Mouse (Mus musculus): ENCODE results near the gene Sapcd2.
"Not testable (repeated sequence)": the region's sequence is repeated elsewhere in the genome, so short reads cannot be mapped to it uniquely, and the experiment has no call there.

Gene Sapcd2

GRCm38 (mm10) chr2:25372644-25373391 lies 697 bp downstream of the Sapcd2 start:
- DNase-seq (ENCODE audit: low read depth), result no peak

GRCm38 (mm10) chr2:25373431-25373830 lies 1.3 kb downstream of the Sapcd2 start:
- no peak for DNase-seq (ENCODE audit: low read depth)

GRCm38 (mm10) chr2:25376589-25376988 lies 4.5 kb downstream of the Sapcd2 start:
- DNase-seq (ENCODE audit: low read depth), result no peak

- no peak for DNase-seq (ENCODE audit: low read depth)
Measured at GRCm38 (mm10) chr2:25384492-25384891, 12.4 kb downstream of the Sapcd2 start.

GRCm38 (mm10) chr2:25391266-25391665 lies 19.1 kb downstream of the Sapcd2 start:
- no peak for DNase-seq (ENCODE audit: low read depth)

- DNase-seq (ENCODE audit: low read depth), result no peak
Measured at GRCm38 (mm10) chr2:25394281-25395221, 22.4 kb downstream of the Sapcd2 start.

- DNase-seq (ENCODE audit: low read depth), result no peak
Measured at GRCm38 (mm10) chr2:25395721-25396596, 23.8 kb downstream of the Sapcd2 start, which contains the start of gene Entpd2. Entpd2 (plus strand) TSS chr2:25395874.

GRCm38 (mm10) chr2:25396597-25396983 lies 24.5 kb downstream of the Sapcd2 start:
- DNase-seq (ENCODE audit: low read depth), result no peak

GRCm38 (mm10) chr2:25397010-25397409 lies 24.9 kb downstream of the Sapcd2 start:
- no peak for DNase-seq (ENCODE audit: low read depth)

GRCm38 (mm10) chr2:25398065-25398464 lies 25.9 kb downstream of the Sapcd2 start:
- DNase-seq (ENCODE audit: low read depth), result no peak

- DNase-seq (ENCODE audit: low read depth), result no peak
Measured at GRCm38 (mm10) chr2:25399051-25399450, 26.9 kb downstream of the Sapcd2 start, which contains the start of gene Npdc1. Npdc1 (plus strand) TSS chr2:25399351.

GRCm38 (mm10) chr2:25400291-25400690 lies 28.2 kb downstream of the Sapcd2 start:
- no peak for DNase-seq (ENCODE audit: low read depth)

GRCm38 (mm10) chr2:25400764-25401163 lies 28.6 kb downstream of the Sapcd2 start:
- DNase-seq (ENCODE audit: low read depth), result no peak

- peak; percentile 95 for DNase-seq (ENCODE audit: low read depth)
Measured at GRCm38 (mm10) chr2:25402377-25402971, 30.4 kb downstream of the Sapcd2 start.

GRCm38 (mm10) chr2:25402972-25403601 lies 31.0 kb downstream of the Sapcd2 start:
- no peak for DNase-seq (ENCODE audit: low read depth)

GRCm38 (mm10) chr2:25403994-25404393 lies 31.9 kb downstream of the Sapcd2 start:
- no peak for DNase-seq (ENCODE audit: low read depth)

- DNase-seq (ENCODE audit: low read depth), result no peak
Measured at GRCm38 (mm10) chr2:25408908-25409307, 36.8 kb downstream of the Sapcd2 start.

GRCm38 (mm10) chr2:25413436-25413835 lies 41.3 kb downstream of the Sapcd2 start:
- DNase-seq (ENCODE audit: low read depth), result not testable (repeated sequence)

GRCm38 (mm10) chr2:25417426-25417825 lies 45.3 kb downstream of the Sapcd2 start:
- DNase-seq (ENCODE audit: low read depth), result no peak

- no peak for DNase-seq (ENCODE audit: low read depth)
Measured at GRCm38 (mm10) chr2:25421896-25422295, 49.8 kb downstream of the Sapcd2 start.
